Mouse (Mus musculus) lung, embryonic 16.5 days (tissue): ENCODE data around the gene Csrnp3. TPM values are rescaled to one million over a fixed set of nuclear protein-coding genes. Genes with fewer than 3 reads are reported as not detected.

Experiments
- ATAC-seq: fragments of 200-750 bp; cut with Nextera tagmentation; 2 replicates; pipeline ENCODE4 v1.8.0; 2017; ENCODE audit warnings: low read depth, mild to moderate bottlenecking, moderate library complexity
- H3K27ac ChIP-seq: fragments of 300-500 bp; sonication (generic); 2 replicates; pipeline ENCODE4 v1.5.1; 2014; ENCODE audit warnings: mild to moderate bottlenecking, control low read depth, low read length
- H3K27me3 ChIP-seq: fragments of 300-500 bp; sonication (generic); 2 replicates; pipeline ENCODE4 v1.6.1; 2014; ENCODE audit warnings: low read depth, low read length, mixed read lengths; ENCODE audit not compliant: control insufficient read depth, insufficient read depth
- H3K36me3 ChIP-seq: fragments of 300-500 bp; sonication (generic); 2 replicates; pipeline ENCODE4 v1.6.1; 2014; ENCODE audit warnings: low read length; ENCODE audit not compliant: control insufficient read depth, insufficient read depth
- H3K4me1 ChIP-seq: fragments of 300-500 bp; sonication (generic); replicated peaks from 2 replicates; pipeline ENCODE4 v1.6.1; 2014; ENCODE audit warnings: low read length, mixed read lengths; ENCODE audit not compliant: control insufficient read depth, insufficient read depth
- H3K4me2 ChIP-seq: fragments of 300-500 bp; sonication (generic); 2 replicates; pipeline ENCODE4 v1.6.1; 2014; ENCODE audit warnings: low read depth, low read length, control low read depth
- H3K4me3 ChIP-seq: fragments of 300-500 bp; sonication (generic); 2 replicates; pipeline ENCODE4 v1.5.1; 2014; ENCODE audit warnings: mild to moderate bottlenecking, low read length, control low read depth
- H3K9ac ChIP-seq: fragments of 300-500 bp; sonication (generic); 2 replicates; pipeline ENCODE4 v1.6.1; 2014; ENCODE audit warnings: low read length, control low read depth
- H3K9me3 ChIP-seq: fragments of 300-500 bp; sonication (generic); 2 replicates; pipeline ENCODE4 v1.6.1; 2016; ENCODE audit warnings: low read length; ENCODE audit not compliant: control insufficient read depth
- WGBS: fragments of 180-500 bp; shearing (Covaris S2); extraction: QIAGEN DNeasy Blood & Tissue Kit; methylation state at CpG from one replicate; pipeline ENCODE4 v1.1.7; 2014; 5-methylcytosine and 5-hydroxymethylcytosine counted together
- polyA plus RNA-seq: library from polyadenylated mRNA; unstranded; fragments of >200 nt; fragmentation: Nextera tagmentation; extraction: Ambion mirVana; gene quantifications from 2 replicates; pipeline ENCODE4 v1.2.1, GENCODE M21; 2015

The Csrnp3 gene
- polyA plus RNA-seq, 1 experiment from 2014 or later, result 0.58 TPM

- Histone ChIP-seq H3K27me3 (no peaks in the 10 kb centered on the region), H3K9me3 (no peaks in the 10 kb centered on the region), H3K27ac (no peak overlapping the region), H3K4me3 (no peak overlapping the region), H3K4me1 (no peaks in the 10 kb centered on the region), H3K36me3 (no peaks in the 10 kb centered on the region), H3K4me2 (no peak overlapping the region), H3K9ac (no peak overlapping the region)
- no peak for ATAC-seq
- WGBS, result 66% methylated on average over 3 of the region's 3 CpGs
Measured at GRCm38 (mm10) chr2:65908526-65908925, 63.0 kb downstream of the Csrnp3 start.

- no peaks in the 10 kb centered on the region for H3K36me3 ChIP-seq
- no peak overlapping the region for H3K4me3 ChIP-seq
- H3K9me3 ChIP-seq, result no peaks in the 10 kb centered on the region
- H3K4me1 ChIP-seq, result no peaks in the 10 kb centered on the region
- WGBS, result 37% methylated on average over 13 of the region's 13 CpGs
- no peak overlapping the region for H3K9ac ChIP-seq
- no peaks in the 10 kb centered on the region for H3K27me3 ChIP-seq
- ATAC-seq, result no peak
- H3K27ac ChIP-seq, result no peak overlapping the region
- H3K4me2 ChIP-seq, result no peak overlapping the region
Measured at GRCm38 (mm10) chr2:65909724-65910521, 64.4 kb downstream of the Csrnp3 start.

DNA sequence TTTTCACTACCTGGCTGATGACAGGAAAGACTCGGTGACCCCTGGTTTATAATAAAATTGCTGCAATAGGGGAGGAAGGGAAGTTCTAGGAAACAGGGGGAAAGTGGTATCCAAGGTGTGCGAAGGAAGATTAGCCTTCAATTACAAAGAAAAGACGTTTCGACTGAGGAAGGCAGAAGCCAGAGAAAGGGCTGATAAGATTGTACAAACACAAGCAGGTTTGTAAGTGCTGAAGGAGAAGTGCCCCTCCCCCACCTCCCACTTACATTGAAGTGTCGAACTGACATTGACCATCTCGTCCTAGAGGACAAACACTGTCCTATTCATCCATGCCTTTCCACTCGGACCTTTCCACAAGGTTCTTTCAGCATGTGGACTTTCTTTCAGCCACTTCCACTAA, 70.4 kb downstream of the Csrnp3 start:
- no peak overlapping the region for H3K4me2 ChIP-seq
- no peaks in the 10 kb centered on the region for H3K27me3 ChIP-seq
- no peak overlapping the region for H3K9ac ChIP-seq
- no peaks in the 10 kb centered on the region for H3K9me3 ChIP-seq
- 20% methylated on average over 7 of the region's 7 CpGs for WGBS
- no peak for ATAC-seq
- no peak overlapping the region for H3K27ac ChIP-seq
- no peaks in the 10 kb centered on the region for H3K36me3 ChIP-seq
- no peak overlapping the region for H3K4me3 ChIP-seq
- H3K4me1 ChIP-seq, result no peaks in the 10 kb centered on the region

DNA sequence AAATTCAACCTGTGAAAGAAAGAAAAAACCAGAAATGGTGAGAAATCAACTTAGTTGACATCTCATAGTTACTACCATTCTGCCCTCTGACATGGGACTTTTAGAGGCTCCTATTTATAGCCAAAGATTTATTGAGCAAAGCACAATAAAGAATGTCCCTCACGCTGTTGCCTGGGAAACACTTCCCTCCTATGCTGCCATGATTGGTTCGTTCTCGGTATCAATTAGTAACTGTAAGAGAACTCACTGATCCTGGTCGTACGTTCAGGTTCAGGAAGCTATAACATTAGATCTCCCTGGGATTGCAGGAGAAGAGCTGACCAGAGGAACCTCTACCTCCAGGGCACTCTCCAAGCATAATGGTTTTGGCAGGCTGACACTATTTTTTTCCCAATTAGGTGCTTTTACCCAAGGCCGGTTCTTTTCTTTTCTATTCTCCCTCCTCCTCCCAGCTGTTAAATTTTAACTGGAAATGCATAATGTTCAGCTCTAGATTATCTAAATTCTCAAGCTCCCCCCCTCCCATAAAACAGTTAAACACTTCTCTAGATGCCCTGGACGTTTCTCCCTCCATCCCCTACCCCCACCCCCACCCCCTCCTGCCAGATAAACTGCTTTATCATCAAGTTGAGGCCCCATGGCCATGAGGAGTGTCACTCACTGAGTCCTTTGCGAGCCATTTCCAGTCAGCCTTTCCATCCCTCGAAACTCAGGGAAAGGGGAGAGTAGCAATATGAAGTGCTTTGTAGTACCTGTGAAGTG, 75.3 kb downstream of the Csrnp3 start:
- ATAC-seq, result no peak
- H3K4me2 ChIP-seq, result no peak overlapping the region

GRCm38 (mm10) chr2:65925363-65925941, 79.9 kb downstream of the Csrnp3 start:
- no peaks in the 10 kb centered on the region for H3K27me3 ChIP-seq
- no peak overlapping the region for H3K4me3 ChIP-seq
- H3K36me3 ChIP-seq, result no peaks in the 10 kb centered on the region
- H3K9ac ChIP-seq, result no peak overlapping the region
- H3K4me1 ChIP-seq, result no peaks in the 10 kb centered on the region
- WGBS, result 70% methylated on average over 15 of the region's 15 CpGs
- H3K9me3 ChIP-seq, result no peaks in the 10 kb centered on the region
- no peak for ATAC-seq
- H3K4me2 ChIP-seq, result no peak overlapping the region
- H3K27ac ChIP-seq, result no peak overlapping the region

More for the DNA sequence above, 75.3 kb downstream of the Csrnp3 start:
- no peaks in the 10 kb centered on the region for H3K4me1 ChIP-seq
- H3K27ac ChIP-seq, result no peak overlapping the region
- H3K4me3 ChIP-seq, result no peak overlapping the region
- no peaks in the 10 kb centered on the region for H3K9me3 ChIP-seq
- H3K27me3 ChIP-seq, result no peaks in the 10 kb centered on the region
- H3K36me3 ChIP-seq, result no peaks in the 10 kb centered on the region
- 29% methylated on average over 9 of the region's 9 CpGs for WGBS
- no peak overlapping the region for H3K9ac ChIP-seq

- no peaks in the 10 kb centered on the region for H3K4me1 ChIP-seq
- ATAC-seq, result no peak
Measured at GRCm38 (mm10) chr2:65926935-65927708, 81.6 kb downstream of the Csrnp3 start.

GRCm38 (mm10) chr2:65929286-65929685, 83.7 kb downstream of the Csrnp3 start:
- H3K4me2 ChIP-seq, result no peak overlapping the region
- H3K27me3 ChIP-seq, result no peaks in the 10 kb centered on the region
- no peak for ATAC-seq

More at GRCm38 (mm10) chr2:65926935-65927708, 81.6 kb downstream of the Csrnp3 start:
- WGBS, result 47% methylated on average over 8 of the region's 8 CpGs
- no peak overlapping the region for H3K9ac ChIP-seq
- no peaks in the 10 kb centered on the region for H3K36me3 ChIP-seq
- no peak overlapping the region for H3K27ac ChIP-seq
- no peaks in the 10 kb centered on the region for H3K27me3 ChIP-seq
- H3K4me2 ChIP-seq, result no peak overlapping the region
- no peaks in the 10 kb centered on the region for H3K9me3 ChIP-seq
- H3K4me3 ChIP-seq, result no peak overlapping the region

GRCm38 (mm10) chr2:65929927-65930326, 84.4 kb downstream of the Csrnp3 start:
- no peaks in the 10 kb centered on the region for H3K9me3 ChIP-seq
- H3K27ac ChIP-seq, result no peak overlapping the region
- no peak overlapping the region for H3K4me2 ChIP-seq
- no peak overlapping the region for H3K4me3 ChIP-seq
- no peaks in the 10 kb centered on the region for H3K4me1 ChIP-seq
- no peaks in the 10 kb centered on the region for H3K36me3 ChIP-seq
- ATAC-seq, result no peak
- no peaks in the 10 kb centered on the region for H3K27me3 ChIP-seq
- no peak overlapping the region for H3K9ac ChIP-seq
- 62% methylated on average over 11 of the region's 11 CpGs for WGBS

More at GRCm38 (mm10) chr2:65929286-65929685, 83.7 kb downstream of the Csrnp3 start:
- no peaks in the 10 kb centered on the region for H3K36me3 ChIP-seq
- no peak overlapping the region for H3K9ac ChIP-seq
- WGBS, result 86% methylated on average over 3 of the region's 3 CpGs
- no peaks in the 10 kb centered on the region for H3K4me1 ChIP-seq
- H3K4me3 ChIP-seq, result no peak overlapping the region
- H3K9me3 ChIP-seq, result no peaks in the 10 kb centered on the region
- H3K27ac ChIP-seq, result no peak overlapping the region
